Mouse (Mus musculus): ENCODE results near the gene Eif2s2.

The Eif2s2 gene

DNA sequence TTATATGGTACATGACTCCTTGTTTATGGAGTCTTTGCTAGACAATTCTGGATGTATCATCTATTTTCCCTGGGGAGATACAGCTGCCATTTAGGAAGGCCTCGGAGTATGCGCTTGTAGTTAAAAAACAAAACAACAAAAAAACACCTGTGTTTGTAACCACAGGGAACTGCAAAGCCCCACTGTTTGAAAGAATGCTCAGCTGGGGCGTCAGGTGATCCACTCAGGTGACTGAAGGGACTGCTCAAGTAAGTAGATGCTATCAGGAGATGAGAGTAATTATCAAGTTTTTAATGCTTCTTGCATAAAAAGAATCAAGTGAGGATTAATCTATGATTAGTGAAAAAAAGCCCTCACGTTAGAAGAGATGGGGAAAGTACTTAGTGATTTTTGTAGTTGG lies 813 bp upstream of the Eif2s2 start:
- DNase-seq (ENCODE audit: extremely low read depth, insufficient read length, low spot score): no peak

DNA sequence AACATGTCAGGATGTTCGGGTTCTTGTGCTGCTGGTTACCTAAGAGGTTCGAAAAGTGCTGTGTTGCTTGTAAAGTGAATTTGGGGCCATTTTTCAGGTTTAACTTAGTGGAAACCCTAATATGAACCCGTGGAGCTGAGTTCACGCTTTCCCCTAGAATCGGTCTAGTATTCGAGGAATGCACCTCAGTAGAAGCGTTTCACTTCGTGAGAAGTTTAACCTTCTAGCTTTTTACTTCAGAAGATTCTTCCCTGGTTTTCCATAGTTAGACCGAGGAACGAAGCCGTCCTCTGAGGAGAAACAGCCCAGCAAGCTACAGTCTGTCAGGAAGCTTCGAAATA lies 280 bp upstream of the Eif2s2 start:
- no peak for DNase-seq (ENCODE audit: extremely low read depth, insufficient read length, low spot score)

DNA sequence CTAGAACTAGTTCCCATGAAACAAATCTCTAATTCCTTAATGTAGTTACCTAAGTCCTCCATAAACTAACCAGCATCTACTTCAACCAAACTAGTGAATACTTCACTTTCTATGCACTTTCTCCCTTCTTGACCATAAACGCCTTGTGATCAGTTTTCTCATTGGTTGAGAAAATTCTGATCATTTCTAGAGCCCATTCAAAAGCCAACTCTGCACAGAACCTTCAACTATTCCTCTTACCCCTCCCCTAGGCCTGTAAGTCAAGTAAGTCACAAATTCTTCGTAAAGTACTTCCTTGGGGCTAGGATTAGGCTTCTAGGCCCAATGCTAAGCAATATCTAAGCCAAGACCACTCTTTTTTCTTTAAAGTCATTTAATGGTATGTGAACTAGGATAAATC lies 1.1 kb downstream of the Eif2s2 start:
- DNase-seq (ENCODE audit: extremely low read depth, insufficient read length, low spot score): no peak

DNA sequence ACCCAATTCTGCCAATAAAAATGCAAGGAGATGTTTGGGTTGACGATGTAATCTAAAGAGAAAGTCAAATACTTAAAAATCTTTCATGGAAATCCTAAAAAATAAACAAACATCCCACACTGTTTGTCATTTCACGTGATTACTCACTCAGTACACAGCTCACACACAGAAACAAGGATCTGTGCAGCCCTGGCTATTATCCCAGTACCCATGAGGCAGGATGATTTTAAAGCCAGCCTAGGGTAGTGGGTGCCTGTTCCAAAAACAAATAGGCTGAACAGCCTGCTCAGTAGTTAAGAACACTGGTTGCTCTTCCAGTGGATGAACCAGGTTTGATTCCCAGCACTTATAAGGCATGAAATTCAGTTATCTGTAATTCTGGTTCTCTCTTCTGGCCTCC lies 16.1 kb downstream of the Eif2s2 start:
- no peak for DNase-seq (ENCODE audit: extremely low read depth, insufficient read length, low spot score)

DNA sequence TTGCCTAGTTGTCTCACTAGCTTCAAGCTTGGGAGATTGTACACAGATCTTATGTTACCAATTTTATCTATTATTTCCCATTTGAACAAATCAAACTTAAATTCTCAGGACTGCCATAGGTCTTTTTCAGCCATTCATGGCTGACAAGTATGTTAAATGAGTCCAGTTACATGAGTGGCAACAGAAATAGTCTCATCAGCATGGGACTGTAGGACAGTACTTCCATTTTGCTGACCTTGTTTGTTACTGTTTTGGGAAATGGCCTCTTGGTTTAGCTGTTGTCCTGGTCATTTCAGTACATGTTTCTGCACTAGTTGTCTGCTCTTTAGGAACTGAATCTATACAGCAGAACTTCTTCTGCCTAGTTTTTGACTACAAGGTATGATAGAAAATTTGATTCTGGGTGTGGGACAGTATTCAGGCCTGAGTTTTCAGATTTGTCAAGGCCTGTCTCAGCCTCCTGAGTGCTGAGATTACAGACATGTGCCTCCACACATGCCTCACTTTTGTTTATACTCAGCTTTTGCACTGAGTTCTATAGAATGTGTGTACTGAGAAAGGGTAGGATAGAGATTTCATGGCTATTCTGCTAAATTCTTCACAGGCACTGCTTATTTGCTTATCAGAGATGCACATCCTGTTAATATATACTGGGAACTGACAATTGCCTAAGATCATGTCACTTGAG lies 22.6 kb downstream of the Eif2s2 start:
- no peak for DNase-seq (ENCODE audit: extremely low read depth, insufficient read length, low spot score)

DNA sequence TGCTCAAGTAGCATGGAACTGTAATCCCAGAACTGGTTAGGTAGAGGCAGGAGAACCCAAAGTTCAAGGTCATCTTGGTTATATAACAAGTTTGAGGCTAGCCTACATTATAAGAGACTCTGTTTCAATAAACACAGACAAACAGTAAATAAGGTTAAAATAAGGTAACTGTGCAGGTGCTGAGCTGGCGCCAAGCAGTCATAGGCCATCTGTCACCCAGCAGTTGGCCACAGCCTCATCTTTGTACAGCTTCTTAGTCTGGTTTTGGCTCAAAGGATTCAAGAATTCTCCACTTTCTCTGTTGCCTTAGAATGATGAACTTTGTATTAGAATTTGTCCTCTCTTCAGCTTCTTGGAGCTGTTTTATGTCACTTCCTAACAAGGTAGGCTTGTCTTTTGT lies 24.6 kb downstream of the Eif2s2 start:
- no peak for DNase-seq (ENCODE audit: extremely low read depth, insufficient read length, low spot score)

DNA sequence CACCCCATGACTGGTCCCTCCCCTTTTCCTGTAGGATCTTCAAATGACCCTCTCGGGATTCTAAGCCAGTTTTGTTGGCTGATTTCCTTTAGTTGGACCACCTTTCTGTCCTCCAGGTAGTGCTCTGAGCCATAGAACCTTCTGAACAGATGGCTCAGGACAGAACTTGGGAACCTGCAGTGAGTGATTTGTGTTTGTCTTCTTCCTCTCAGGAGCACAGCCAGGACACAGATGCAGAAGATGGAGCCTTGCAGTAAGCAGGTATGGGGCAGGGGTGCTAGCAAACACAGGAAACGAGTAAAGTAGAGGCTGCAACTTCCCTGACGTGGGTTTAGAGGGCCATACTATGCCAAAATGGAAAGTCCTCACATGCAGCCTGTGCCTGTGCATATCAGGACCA lies 27.0 kb downstream of the Eif2s2 start:
- no peak for DNase-seq (ENCODE audit: extremely low read depth, insufficient read length, low spot score)

DNA sequence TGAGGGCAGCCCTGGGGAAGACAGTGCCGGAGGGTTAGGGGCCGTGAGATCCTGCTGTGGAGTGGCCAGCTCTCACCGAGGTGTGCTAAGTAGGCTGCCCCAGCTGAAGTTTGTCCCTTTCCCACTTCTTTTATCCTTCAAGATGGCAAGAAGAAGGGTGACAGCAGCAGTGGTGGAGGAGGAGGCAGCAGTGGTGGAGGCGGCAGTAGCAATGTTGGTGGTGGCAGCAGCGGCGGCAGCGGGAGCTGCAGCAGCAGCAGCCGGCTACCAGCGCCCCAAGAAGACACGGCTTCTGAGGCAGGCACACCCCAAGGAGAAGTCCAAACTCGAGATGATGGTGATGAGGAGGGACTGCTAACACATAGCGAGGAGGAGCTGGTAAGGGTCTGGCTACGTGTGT lies 29.1 kb downstream of the Eif2s2 start:
- peak; percentile 23 for DNase-seq (ENCODE audit: extremely low read depth, insufficient read length, low spot score)

DNA sequence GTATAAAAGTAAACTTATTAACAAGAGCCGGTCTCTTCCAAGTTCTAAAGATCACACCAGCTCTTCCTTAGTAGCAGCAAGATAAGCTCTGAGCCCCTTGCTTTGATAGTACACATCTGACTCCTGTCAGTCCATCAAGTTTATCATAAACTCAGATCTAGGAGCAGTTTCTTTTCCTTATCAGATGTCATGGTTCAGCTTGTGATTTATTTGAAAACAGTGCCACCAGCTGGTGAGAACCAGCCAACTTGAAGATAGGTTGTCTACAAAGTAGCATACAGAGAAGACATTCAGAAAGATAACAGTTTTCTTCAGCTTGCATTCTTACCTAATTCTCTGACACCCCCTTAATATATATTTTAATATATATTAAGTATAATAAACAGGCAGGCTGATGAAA lies 37.4 kb downstream of the Eif2s2 start:
- DNase-seq (ENCODE audit: extremely low read depth, insufficient read length, low spot score): no peak

DNA sequence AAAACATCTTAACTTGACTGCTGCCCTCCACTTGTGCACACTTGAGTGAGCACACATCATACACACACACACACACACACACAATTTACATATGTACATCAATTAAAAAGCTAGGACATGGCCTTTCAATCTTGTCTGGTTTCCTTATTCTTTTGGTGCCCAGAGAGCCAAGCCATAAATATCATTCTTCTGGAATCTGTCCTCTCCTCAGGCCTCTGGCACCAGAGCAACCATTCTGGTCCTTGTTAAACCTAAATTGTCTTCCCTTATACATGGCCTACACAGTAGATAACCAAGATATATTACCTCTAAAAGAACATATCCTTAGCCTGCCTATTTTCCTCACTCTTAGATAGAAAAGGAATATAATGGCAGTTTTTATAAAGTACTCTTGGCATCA lies 44.6 kb downstream of the Eif2s2 start:
- no peak for DNase-seq (ENCODE audit: extremely low read depth, insufficient read length, low spot score)

DNA sequence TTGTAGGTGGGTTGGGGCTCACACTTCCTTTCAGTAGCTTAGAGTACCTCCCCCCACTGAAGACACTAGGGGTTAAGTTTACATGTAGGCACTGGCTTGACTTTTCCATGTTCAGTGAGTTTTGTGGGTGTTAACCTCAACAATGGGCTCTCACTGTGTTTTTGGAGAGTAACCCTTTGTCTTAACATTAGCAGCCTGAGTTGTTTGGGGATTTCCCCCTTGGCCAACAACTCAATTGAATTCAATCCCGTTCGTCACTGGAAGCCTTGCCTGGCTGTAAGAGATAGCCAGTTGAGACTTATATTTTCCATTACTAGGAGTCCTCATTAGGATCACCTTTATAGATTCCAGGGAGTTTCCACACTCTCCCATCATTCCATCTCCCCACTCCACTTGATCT lies 56.2 kb downstream of the Eif2s2 start:
- no peak for DNase-seq (ENCODE audit: extremely low read depth, insufficient read length, low spot score)

DNA sequence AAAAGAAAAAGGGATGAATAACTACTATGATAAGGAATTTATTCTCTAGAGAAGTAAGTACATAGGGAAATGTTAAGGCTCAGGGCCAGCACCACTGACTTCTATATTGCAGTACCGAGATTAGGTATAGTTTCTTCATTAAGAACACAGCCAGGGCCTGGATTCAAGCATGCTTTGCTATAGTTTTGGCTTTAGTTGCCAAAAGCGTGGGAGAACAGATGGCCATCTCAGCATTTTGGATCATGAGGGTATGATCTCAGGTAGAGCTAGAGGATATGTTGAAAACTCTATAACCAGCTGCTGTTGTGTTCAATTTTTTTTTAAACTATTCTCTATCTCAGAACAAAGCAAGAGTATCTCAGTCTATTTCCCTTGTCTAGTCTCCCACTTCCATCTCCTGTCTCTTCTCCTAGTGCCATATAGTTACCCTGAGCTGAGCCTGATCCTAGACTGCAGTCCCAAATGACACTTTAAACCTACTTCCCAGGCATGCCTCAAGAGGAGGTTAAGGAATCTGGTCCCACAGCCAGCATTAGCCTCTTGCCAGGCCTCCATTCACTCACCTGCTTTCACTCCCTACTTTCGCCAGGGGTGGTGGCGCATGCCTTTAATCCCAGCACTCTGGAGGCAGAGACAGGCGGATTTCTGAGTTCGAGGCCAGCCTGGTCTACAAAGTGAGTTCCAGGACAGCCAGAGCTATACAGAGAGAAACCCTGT lies 58.4 kb downstream of the Eif2s2 start:
- no peak for DNase-seq (ENCODE audit: extremely low read depth, insufficient read length, low spot score)

DNA sequence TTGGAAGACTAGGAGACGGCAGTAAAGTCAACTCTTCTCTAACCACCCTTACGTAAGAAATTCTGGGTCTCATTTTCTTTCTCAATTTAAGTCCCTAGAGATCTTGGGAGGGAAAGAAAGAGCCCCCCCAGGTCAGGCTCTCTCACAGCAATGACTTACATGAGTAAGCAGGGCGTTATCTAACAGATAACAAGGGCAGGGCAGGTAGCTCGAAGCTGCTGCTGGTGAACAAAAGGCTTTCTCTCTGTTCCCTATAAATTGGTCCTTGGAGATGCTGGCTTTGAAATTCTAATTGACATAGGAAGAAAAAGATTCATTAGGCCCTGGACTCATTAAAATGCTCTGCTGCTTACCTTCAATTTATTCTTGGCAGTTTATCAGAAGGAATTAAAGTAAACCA lies 60.3 kb downstream of the Eif2s2 start:
- DNase-seq (ENCODE audit: extremely low read depth, insufficient read length, low spot score): no peak

DNA sequence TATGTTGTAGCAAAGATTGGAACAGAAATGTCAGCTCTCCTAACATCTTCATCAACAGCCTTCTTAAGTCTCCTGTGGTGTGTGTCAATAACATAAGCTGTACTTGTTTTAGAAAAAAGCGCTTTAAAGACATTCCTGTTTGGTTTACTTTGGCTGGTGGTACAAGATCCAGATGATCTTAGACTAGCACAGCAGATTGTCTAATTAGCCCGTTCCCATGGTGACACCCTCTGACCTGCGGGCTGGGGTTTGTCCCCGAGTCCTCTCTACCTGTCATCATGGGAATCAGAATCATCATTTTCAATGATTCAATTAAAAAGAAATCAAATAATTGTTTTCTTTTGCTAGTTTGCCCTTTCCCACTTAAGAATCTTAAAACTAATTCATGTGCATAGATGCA lies 65.2 kb downstream of the Eif2s2 start:
- DNase-seq (ENCODE audit: extremely low read depth, insufficient read length, low spot score): no peak

DNA sequence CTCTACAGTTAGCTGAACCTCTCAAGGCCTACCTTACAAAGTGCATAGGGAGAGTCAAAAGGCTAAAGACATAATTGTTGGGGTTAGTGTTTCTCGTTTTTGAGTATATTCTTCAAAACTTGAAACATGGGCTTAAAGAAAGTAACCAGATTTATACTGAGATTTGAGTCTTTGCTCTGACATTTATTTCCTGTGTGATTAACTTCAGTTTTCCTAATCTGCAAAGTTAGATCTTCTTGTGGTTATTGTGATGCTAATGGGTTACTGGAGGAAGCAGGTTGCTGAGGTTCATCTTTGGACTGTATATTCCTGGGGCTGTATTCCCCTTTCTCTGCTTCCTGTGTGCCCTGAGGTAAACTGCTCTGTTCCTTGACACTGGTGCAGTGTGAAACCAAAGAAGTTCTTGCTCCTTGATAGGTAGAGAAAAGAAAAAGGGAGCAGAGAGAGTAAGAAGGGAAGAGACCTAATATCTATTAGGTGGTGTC lies 66.6 kb downstream of the Eif2s2 start:
- no peak for DNase-seq (ENCODE audit: extremely low read depth, insufficient read length, low spot score)

Measured in 3134 (cell line).